Mouse (Mus musculus): ENCODE results near the gene BC004004.
A peak's percentile ranks its signal among the peaks of the same experiment; 100 is the strongest.
"Not testable (repeated sequence)": the region's sequence is repeated elsewhere in the genome, so short reads cannot be mapped to it uniquely, and the experiment has no call there.

The BC004004 gene

DNA sequence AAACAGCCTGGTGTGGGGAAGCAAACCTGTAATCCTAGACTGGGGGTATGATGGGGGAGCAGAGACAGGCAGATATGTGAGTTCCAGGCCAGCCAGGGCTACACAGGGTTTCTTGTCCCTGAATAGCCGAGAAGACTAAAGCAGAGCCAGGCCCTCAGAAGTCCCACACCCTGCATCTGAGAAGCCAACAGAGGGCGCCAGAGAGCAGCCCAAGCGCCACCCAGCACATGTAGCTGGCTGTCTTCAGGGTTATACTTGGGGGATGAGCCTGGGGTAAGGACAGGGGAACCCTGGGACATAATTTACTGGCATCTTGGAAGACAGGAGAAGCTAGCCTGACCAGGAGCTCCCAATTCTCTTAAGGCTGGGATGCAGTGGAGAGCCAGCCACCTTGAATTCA lies 9.1 kb upstream of the BC004004 start:
- DNase-seq (ENCODE audit: low read depth, low spot score), result peak; percentile 92

DNA sequence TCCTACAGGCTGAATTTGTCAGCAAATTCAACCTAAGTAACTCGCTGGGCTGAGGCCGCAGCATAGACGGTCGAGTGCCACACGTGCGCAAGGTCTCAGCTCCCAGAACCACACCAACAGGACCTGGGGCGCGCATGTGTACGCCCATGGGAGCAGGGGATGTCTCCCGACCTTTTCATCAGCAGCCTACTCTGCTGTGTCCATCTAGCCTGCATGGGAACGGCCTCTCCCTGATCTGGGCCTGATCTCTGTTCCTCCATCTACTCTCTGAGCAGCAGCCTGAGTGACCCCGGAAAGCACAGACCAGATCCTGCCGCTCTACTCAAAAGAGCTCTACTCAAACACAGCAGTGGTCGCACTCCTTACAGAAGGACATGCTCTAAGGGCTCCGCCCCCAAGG lies 8.1 kb upstream of the BC004004 start:
- DNase-seq (ENCODE audit: low read depth, low spot score), result no peak

DNA sequence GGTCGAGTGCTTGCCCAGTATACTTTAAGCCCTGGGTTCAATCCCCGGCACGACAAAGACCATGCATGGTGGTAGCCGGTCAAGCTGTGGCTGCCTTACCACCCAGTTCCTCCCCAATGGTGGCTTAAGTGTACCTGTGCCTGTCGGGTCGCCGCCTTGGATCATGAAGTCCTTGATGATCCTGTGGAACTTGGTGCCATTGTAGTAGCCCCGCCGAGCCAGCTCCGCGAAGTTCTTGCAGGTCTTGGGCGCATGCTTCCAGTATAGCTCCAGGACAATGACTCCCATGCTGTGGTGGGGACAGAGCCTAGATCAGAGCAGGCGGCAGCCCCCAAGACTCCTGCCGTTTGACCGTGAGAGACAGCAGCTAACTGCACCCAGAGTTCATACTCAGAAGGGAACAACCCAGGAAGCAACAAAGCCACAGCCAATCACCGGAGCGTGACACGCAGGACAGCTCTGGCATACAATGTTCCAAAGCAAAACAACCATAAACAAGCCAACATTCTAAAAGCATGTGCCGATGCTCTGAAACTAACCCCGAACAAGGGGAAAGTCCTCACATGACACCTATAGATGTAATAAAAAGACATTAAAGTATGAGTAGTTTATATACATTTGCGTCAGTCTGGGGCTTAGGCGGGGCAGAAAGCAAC lies 6.9 kb upstream of the BC004004 start:
- DNase-seq (ENCODE audit: low read depth, low spot score), result no peak

DNA sequence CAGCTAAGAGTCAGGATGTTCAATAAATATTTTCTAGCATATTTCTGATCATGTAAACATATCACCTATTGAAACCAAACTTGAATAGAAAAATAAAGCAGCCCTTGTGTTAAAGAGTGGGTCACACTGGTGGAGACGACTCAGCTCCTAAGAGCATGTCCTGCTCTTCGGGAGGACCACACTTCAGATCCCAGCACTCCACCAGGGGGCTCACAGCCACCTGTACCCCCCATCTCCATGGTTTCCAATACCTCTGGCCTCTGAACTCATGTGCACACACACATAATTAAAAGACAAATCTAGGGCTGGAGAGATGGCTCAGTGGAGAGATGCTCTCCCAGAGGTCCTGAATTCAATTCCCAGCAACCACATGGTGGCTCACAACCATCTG lies 6.3 kb upstream of the BC004004 start:
- no peak for DNase-seq (ENCODE audit: low read depth, low spot score)

DNA sequence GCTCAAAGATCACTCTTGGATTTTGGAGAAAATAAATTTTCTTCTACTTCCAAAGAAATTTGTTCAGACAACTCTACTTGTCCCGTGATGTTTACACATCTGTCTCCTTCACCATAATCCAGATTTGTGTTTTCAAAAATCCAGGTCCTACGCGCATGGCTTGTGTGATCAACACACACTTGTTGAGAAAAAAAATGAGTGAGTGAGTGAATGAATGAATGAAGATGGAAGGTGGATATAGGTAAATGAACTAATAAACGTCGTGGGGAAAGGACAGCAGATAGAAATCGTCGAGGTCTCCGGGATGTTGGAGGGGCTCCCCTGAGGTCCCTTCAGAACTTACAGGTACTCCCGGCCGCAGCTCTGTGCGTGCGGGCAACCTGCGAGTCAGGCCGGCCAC lies 5.2 kb upstream of the BC004004 start:
- no peak for DNase-seq (ENCODE audit: low read depth, low spot score)

DNA sequence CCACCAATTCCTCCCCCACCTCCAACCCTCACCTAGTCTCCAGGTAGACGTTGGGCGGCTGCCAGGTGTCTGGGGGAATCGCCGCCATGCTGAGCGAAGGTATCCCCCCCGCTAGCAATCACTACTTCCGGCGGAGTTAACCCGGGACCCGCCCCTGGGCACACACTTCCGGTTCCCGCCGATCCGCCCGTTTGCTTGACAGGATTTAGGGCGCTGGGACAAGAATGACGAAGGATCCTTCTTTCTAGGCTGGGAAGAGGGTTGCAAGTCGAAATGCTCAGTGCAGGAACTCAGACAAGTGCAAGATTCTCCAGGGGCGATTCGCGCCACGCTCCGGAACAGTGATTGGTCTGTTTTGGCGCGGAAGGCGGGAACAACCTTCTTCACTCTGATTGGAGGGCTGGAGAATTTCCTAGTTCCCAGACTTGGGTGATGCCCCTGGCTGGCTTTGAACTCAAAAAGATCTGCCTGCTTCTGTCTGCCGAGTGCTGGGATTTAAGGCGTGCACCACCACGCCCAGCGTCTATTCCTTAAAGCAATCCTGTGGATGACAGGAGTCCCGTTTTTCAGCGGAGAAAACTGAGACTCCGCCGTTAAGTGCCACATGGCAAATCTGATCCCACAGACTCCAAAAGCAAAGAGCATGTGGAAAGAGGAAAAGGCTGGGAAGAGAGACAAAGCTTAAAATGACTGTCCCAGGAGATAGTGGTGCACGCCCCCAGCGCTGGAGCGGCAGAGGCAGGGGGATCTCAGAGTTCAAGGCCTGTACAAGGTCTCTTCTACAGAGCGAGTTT lies 4.6 kb upstream of the BC004004 start, which contains the start of gene Ppil1:
TSS of gene Ppil1 (minus strand) at position 347 of the 794 bp plus-strand sequence.
- peak; percentile 95 for DNase-seq (ENCODE audit: low read depth, low spot score)

DNA sequence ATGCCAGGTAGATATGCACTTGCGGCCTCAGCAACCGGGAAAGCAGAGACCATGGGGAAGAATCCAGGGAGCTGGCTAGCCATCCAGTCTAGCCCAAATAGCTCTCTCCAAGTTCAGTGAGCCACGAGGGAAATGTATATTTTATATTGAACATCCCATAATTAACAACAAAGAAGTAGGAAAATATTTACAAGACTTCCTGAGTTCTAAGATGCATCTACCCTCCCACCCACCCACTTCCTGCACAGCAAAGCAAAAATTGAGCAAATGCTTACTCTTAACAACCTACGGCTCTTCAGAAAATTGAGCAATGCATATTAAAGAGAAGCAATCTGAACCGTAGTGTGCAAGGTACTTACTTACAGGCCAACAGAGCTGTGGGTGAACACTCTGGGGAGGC lies 3.8 kb upstream of the BC004004 start:
- DNase-seq (ENCODE audit: low read depth, low spot score), result no peak

DNA sequence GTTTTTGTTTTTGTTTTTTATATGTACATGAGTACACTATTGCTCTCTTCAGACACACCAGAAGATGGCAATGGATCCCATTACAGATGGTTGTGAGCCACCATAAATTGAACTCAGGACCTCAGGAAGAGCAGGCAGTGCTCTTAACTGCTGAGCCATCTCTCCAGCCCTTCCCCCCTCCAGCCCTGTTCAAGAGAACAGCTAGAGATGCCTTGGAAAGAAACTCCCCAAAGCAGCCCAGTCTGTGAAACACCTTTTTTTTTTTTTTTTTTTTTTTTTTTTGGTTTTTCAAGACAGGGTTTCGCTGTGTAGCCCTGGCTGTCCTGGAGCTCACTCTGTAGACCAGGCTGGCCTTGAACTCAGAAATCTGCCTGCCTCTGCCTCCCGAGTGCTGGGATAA lies 1.5 kb upstream of the BC004004 start:
- DNase-seq (ENCODE audit: low read depth, low spot score), result not testable (repeated sequence)

DNA sequence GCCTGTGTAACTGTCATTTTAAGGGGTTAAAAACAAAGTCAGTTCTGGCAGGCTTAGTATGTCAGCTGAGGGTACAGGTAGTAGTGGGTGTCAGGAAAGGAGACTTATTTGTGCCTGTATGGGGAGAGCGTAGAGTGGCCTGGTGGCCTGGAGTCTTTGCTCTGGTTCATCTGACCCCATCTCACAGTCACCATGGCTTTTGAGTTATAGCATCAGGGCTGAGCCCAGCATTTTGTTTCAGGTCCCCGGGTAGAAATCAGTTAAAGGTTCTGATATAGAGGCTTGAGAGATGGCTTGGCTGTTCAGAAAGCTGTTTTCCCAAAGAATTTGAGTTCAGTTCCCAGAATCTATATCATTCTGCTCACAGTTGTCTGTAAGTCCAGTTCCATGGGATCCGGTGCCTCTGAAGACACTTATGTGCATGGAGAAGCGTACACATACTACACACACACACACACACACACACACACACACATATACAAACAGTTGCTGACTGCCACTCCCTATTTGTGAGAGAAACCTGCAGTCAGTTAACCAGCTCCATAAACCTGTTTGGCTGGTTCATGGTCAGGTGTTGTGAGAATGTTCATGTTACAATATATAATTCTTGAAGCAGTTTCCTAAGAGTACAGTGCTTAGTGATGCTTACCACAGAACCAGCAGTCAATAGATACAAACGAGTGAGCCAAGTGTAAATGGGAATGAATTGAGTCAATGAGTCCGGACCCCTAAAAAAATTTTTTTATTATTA lies 482 bp upstream of the BC004004 start:
- DNase-seq (ENCODE audit: low read depth, low spot score), result no peak

DNA sequence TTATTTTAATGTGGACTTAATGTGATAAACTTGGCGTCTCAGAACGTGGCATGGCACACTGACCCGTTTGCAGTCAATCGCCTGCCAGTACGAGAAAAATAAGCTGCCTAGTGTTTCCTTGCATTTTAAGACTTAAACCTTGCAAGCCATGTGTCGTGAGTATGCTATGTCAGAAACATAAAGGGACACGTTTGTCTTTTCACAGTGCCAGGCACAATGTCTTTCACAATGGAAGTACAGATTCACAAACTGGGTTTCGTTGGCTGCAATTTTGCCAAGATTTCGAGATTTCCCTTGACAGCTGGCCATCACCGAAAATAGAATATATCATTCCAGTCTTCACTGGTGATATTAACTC lies 740 bp downstream of the BC004004 start:
- DNase-seq (ENCODE audit: low read depth, low spot score), result no peak

DNA sequence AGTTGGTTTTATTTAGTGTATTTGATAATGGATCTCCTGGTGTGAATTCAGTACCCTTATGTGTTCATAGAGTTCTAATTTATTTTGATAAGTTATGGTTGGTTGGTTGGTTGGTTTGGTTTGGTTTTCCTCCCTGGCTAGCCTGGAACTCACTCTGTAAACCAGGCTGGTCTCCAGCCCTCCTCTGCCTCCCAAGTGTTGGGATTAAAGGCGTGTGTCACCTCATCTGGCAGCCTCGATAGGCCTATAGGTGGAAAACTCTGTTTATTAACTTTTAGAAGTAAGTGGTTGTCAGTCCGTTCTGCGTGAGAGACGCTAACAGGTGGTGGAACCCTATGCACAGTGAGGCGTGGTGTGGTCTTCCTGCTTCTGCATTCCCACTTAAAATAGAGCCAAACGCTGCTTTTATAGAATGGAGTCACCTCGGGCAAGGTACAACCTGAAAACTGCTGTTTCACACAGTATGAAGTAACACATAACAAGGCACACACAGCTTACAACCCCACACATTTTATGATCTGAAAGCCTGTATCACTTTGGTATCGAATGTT lies 1.6 kb downstream of the BC004004 start:
- DNase-seq (ENCODE audit: low read depth, low spot score), result no peak

DNA sequence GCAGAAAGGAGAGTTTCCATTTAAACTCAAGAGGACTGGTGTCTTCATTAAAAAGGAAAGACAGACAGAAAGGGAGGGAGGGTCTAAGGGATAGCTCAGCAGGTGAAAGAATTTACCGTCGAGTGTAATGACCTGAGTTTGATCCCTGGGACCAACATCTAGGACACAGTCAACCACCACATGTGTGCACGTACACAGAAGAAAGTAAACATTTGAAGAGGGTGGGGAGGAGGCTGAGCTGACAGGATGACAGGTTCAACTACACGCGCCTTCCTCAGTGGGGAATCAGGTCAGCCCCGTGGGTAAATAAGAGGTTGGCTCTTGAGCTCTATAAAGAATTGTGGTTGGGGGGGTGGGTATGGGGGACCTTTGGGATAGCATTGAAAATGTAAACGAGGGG lies 4.6 kb downstream of the BC004004 start:
- no peak for DNase-seq (ENCODE audit: low read depth, low spot score)

DNA sequence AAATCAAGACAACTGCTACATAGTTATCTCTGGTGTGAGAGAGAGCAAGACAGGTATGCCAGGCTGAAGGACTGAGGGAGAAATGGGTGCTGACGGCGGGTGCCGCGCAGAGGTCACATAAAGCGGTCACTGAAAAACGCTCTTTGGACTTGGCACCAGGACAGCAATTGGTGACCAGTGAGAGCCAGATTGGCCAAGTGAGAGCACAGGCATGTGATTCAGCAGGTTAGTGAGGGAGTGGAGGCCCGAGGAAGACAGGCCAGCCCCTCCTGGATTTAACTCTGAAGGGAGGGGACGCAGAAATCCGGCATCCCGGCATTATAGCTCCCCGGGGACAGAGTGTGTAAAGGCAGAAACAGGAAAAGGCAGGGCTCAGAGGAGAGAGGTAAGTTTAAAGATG lies 5.3 kb downstream of the BC004004 start:
- no peak for DNase-seq (ENCODE audit: low read depth, low spot score)

DNA sequence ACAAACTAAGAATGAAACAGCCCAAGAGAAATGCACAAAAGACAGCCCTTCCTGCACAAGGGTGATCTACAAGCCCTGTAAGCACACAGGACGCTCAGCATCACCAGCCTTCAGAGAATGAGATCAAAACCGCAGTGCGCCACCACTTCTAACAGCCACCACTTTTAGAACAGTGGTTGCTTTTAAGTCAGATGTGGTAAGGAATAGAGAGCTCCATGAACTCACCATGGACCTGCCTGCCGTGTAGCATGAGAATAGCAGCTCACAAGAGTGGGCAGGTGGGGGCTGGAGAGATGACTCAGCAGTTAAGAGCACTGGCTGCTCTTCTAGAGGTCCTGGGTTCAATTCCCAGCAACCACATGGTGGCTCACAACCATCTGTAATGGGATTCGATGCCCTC lies 11.8 kb downstream of the BC004004 start:
- peak; percentile 56 for DNase-seq (ENCODE audit: low read depth, low spot score)

DNA sequence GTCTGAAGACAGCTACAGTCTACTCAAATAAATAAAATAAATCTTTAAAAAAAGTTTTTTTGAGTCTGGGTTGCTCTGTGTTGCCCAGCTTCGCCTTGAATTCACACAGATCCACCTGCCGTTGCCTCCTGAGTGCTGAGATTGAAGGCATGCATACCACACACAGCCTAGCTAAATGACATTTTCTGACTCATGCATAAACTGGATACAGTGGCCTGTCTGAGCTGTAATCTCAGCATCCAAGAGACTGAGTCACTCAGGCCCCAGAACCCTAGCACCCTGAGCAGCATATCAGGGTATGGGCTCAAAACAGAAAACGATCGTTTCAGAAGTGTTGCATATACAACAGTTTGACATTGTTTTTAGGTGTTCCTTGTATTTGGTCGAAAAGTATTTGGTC lies 13.0 kb downstream of the BC004004 start:
- no peak for DNase-seq (ENCODE audit: low read depth, low spot score)

DNA sequence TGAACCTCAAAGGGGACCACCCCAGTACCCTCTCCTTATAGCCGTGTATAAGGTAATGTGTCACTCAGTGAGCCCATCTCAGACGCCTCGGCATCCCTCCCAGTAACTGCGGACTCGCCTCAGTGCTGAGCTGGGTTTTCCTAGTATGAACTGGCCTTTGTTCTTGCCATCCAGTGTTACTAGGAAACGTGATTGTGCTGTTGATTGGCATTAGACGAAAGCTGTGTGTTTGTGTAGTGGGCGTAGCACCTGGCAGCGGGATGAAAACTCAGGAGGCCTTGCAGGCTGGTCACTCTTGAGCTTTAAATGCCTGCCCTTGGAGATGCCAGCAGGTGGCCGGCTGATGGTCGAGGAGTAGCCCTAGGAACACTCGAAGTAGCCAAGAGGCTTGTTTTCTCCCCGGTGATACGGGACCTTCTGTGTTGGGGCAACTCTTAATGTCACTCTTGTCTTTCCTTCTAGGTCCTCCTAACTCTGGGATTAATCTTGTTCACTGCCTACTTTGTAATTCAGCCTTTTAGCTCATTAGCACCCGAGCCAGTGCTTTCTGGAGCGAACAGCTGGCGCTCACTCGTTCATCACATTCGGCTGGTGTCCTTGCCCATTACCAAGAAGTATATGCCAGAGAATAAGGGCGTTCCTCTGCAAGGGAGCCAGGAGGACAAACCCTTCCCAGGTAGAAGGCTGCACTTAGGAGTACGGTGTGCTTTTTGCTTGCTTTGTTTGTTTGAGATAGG lies 13.8 kb downstream of the BC004004 start:
- DNase-seq (ENCODE audit: low read depth, low spot score), result no peak

DNA sequence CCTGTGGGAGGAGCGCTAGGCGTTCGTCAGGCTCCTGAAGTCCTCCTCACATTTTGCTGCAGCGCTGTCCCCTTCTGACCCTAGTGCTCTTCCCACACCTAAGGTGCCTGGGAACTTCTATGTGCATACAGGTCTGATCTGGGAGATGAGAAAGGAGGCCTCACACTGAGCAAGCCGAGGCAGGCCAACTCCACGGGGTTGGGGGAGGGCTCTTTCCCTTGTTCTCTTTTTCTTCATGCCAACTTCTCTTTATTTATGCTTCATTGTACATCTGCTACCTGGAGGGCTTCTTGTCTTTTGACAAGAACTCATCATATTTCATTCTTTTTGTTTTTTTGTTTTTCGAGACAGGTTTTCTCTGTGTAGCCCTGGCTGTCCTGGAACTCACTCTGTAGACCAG lies 23.2 kb downstream of the BC004004 start:
- DNase-seq (ENCODE audit: low read depth, low spot score), result no peak

DNA sequence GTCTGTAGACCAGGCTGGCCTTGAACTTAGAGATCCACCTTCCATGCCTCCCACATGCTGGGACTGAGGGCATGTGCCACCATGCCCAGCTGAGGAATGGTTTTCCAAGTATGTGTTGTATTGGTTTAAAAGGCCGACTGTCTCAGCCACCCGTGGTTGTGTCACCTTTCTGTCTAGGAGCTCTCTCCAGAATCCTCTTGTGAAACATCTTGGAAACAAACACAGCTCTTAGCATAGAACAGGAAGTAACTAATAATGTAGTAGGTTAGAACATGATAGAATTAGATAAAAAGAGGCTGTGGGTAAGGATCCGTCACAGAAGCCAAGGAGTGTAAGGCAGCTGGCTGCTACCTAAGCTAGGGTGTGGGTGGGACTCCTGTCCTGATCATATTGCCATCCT lies 24.4 kb downstream of the BC004004 start:
- DNase-seq (ENCODE audit: low read depth, low spot score), result no peak

DNA sequence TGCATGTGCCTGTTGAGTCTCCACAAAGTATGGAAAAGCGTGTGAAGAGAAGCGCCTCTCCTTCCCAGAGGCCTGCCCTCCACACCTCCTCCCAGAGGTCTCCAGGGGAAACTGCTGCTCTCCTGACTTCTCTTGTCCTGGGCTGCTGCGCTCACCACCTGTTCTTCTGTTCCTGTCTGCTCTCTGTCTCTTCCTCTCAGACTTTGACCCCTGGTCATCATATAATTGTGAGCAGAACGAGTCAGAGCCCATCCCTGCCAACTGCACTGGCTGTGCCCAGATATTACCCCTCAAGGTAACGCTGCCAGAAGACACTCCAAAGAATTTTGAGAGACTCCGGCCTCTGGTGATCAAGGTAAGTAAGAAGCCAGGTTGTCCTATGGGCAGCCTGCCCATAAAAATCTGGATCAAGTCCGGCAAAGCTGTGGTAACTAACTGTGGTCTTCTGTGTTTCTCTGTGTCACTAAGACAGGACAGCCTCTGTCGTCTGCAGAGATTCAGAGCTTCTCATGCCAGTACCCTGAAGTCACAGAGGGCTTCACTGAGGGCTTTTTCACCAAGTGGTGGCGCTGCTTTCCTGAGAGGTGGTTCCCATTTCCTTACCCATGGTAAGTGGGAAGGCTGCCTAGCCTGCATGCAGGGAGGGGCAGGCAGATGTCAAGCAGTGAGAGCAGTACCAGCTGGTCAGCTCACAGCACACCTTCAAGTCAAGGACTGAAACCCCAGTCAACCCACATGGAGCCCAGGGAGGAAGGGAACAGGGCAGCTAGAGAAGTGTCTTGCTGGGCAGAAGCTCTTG lies 25.4 kb downstream of the BC004004 start:
- no peak for DNase-seq (ENCODE audit: low read depth, low spot score)

DNA sequence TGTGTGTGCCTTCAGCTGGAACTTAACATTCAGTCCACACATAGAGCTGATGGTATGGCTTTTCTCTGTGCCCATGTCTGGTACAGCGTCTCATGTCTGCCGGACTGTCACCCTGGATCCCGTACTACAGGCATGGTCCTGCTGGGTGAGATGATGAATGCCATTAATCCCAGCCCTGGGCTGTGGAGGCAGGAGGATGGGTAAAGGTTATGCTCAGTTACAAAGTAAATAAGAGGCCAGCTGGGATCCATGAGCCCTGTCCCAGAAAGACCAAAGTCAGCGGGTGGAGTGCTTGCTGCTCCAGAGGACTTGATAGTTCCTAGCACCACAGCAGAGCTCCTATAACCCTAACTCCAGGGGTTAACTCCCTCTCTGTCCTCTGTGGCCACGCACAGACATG lies 27.2 kb downstream of the BC004004 start:
- no peak for DNase-seq (ENCODE audit: low read depth, low spot score)

DNA sequence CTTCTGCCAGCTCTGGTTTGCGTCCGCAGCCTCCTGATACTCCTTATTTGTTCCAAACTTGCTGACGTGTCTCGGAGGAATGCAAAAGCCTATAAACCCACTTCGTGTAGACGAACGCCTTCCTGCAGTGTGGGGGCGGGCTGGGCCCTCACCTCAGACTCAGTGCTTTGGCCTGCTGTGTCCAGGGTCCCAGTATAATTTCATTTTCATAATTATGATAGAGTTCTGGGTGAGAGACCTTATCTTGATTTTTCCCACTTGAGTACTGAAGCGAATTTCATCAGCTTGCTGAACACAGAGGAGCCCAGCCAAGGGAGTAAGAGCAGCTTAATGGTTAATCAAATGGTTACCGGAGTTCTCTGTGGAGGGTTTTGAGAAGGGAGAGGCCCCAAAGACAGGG lies 28.7 kb downstream of the BC004004 start:
- no peak for DNase-seq (ENCODE audit: low read depth, low spot score)

All from ZHBTc4 (cell line).